Mouse (Mus musculus): ENCODE measurements at regions not wholly inside any gene's neighbourhood (a gene's known extent, or its start where the extent isn't known, plus 50 kb on each side); places are given as distances from the start of the nearest gene placed in this dataset.

DNA sequence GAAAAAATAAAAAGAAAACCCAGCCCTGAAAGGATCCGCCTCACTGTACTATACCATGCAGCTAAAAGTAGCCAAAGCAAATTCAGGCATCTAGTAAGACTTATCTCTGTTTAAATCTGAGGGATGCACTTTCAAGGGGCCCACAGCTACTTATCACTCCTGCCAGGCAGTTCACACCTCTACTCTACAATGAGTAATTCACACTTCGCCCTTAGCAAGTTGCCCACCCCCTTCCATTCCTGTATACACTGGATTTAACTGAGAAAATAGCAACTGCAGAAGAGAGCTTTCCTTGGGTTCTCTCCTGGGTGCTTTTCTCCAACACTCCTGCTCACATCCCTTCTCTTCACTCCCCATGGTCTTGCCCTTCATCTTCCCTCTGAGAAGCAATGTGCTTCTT lies 142.4 kb upstream of the Mgat5 start:
- TF ChIP-seq CTCF (IDR thresholded peaks at IDR 0.05; ENCODE audit: low read depth, low read length) = no peak
- no peak for TF ChIP-seq POLR2A (IDR thresholded peaks at IDR 0.05; ENCODE audit: extremely low read depth, insufficient read depth, low read length)

Measured in liver, adult 2 months (tissue).